In the genomic region with DNA sequence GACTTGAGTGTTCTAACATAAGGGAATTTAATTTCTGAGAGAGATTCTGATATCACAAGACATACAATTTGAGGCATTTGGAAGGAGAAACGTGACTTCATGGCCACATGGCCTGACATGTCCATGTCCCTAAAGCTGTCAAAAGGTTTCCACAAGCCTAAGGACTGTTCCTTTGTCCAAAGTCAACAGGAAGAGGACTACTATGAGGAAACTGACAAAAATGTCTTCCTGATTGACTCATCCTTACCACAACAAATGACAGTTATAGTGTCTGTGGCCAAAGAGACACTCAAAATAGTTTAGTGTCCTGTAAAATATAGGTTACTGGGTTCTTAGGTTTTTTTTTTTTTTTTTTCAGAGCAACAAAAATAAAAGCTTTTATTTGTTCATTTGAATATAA, we compare ENCODE assay signal across 1 mouse cellular context.
TF ChIP-seq lines count a peak whose summit lies in the region.

No protein-coding gene starts in this region.

TF ChIP-seq in C2C12, 6 proteins besides CTCF, POLR2A, EP300 and RAD21:
- TF ChIP-seq FOSL1 (IDR thresholded peaks at IDR 0.05; ENCODE audit: insufficient read depth, low read length, poor library complexity, severe bottlenecking) (no peak), MYOD1 (IDR thresholded peaks at IDR 0.05; ENCODE audit: control insufficient read depth, insufficient read length, low read depth) (no peak), MAX (IDR thresholded peaks at IDR 0.05) (peak; percentile 42), MYOG (IDR thresholded peaks at IDR 0.05; ENCODE audit: control insufficient read depth, extremely low read depth, insufficient read length) (no peak)
TF ChIP-seq in C2C12: peak in this region for 1.
